Comparison of ENCODE assay signal across 8 mouse cellular contexts in the genomic region with DNA sequence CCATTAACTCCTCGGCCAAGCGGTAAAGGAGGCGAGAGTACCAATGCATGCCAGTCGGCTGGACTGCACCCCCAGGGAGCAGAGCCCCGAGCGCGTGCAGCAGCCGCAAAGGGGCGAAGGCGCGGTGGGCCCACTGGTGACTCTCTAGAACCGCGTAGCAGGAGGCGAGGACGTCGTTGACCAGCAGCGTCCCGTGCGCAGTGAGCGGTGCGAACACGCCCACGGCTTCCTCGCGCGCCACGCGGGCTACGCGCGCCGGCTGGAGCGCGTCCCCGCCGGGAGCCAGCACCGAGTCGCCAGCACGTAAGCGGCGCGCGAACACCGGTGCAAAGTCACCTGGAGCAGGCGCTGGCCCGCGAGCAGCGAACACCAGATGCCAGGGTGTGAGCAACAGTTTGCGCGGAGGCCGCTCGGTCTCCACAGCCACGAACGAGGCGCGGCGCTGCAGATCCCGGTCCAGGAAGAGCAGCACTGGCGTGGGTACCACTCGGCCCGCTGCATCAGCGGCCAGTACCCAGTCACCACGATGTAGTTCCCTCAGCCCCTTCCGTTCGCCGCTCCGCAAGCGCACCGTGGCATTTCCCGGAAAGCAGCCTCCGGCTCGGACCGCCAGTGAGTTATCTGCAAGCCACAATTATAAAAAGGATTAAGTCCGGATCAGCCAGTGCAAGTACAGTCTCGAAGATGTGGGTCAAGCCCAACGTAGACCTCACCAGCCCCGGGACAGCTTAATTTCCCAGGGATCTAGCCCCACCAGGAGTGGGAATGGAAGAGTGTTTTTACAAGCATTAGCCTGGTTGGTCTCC. TPM values are rescaled to one million over a fixed set of nuclear protein-coding genes. Genes with fewer than 3 reads are reported as not detected.
DNase-seq lines count a peak whose midpoint lies in the region; ATAC-seq and TF ChIP-seq lines count a peak whose summit lies in the region.

Rhebl1 (minus strand) TSS at position 601 of the 806 bp plus-strand sequence.

- peak; percentile 19 to 20 for DNase-seq in layer of hippocampus, adult 2 months (ENCODE audit: low spot score in 2 of 2)
- DNase-seq in layer of hippocampus, postnatal 14 days (ENCODE audit: low spot score in 2 of 2): no peak
- DNase-seq in T-cell, adult 2 months (ENCODE audit: low spot score): peak; percentile 42
- DNase-seq in hindbrain, embryonic 14.5 days (ENCODE audit: low spot score): no peak
- DNase-seq in liver, embryonic 14.5 days (ENCODE audit: low read depth in 3 of 3, low spot score in 3 of 3): no peak
- DNase-seq in neural tube, embryonic 10.5 days (ENCODE audit: extremely low spot score, low spot score): peak; percentile 67
- DNase-seq in urinary bladder, postnatal 25 days (ENCODE audit: low spot score): no peak

- TF ChIP-seq EP300 in liver, embryonic 14.5 days (IDR thresholded peaks at IDR 0.05; ENCODE audit: low read depth): no peak

- no peaks in the 10 kb centered on the region for H3K9me3 ChIP-seq in embryonic facial prominence, embryonic 12.5 days
- no peaks in the 10 kb centered on the region for H3K9me3 ChIP-seq in hindbrain, embryonic 14.5 days (ENCODE audit: control insufficient read depth, low read length)
- H3K9me3 ChIP-seq in liver, embryonic 14.5 days (ENCODE audit: control insufficient read depth, low read length): no peaks in the 10 kb centered on the region

- H3K4me3 ChIP-seq in layer of hippocampus, adult 2 months: peak within 1 kb of the TSS; percentile 64
- peak within 1 kb of the TSS; percentile 52 for H3K4me3 ChIP-seq in embryonic facial prominence, embryonic 12.5 days
- peak within 1 kb of the TSS; percentile 42 for H3K4me3 ChIP-seq in hindbrain, embryonic 14.5 days (replicated peaks; ENCODE audit: low read length)
- H3K4me3 ChIP-seq in liver, embryonic 14.5 days (ENCODE audit: insufficient read depth in 1 of 2, low read depth in 2 of 2, low read length in 2 of 2): peak within 1 kb of the TSS; percentile 16 to 53

- 1% methylated on average over 77 of the region's 77 CpGs for WGBS in embryonic facial prominence, embryonic 12.5 days
- WGBS in hindbrain, embryonic 14.5 days: 1% methylated on average over 77 of the region's 77 CpGs
- under 1% methylated on average over 77 of the region's 77 CpGs for WGBS in liver, embryonic 14.5 days (ENCODE audit: insufficient replicate concordance)

- peak within 1 kb of the TSS; percentile 98 for H3K4me2 ChIP-seq in embryonic facial prominence, embryonic 12.5 days (replicated peaks)
- H3K4me2 ChIP-seq in hindbrain, embryonic 14.5 days (replicated peaks): peak within 1 kb of the TSS; percentile 92
- H3K4me2 ChIP-seq in liver, embryonic 14.5 days (ENCODE audit: low read depth): peak within 1 kb of the TSS; percentile 65

- TF ChIP-seq CTCF in layer of hippocampus, adult 2 months (conservative IDR thresholded peaks at IDR 0.05): no peak
- TF ChIP-seq CTCF in liver, embryonic 14.5 days (IDR thresholded peaks at IDR 0.05; ENCODE audit: low read depth): no peak

- no peak for ATAC-seq in embryonic facial prominence, embryonic 12.5 days (ENCODE audit: insufficient number of reproducible peaks, insufficient read depth, low FRiP score, low TSS enrichment)
- ATAC-seq in hindbrain, embryonic 14.5 days (ENCODE audit: low FRiP score): 0 out of 2 replicates have a peak, but pooled peaks have one; percentile 24
- no peak for ATAC-seq in liver, embryonic 14.5 days (ENCODE audit: insufficient read depth)

- peaks cover 83% of the 10 kb centered on the region for H3K27me3 ChIP-seq in embryonic facial prominence, embryonic 12.5 days
- H3K27me3 ChIP-seq in hindbrain, embryonic 14.5 days (ENCODE audit: control insufficient read depth, insufficient read depth, low read length): peaks cover 80% of the 10 kb centered on the region
- H3K27me3 ChIP-seq in liver, embryonic 14.5 days (ENCODE audit: control insufficient read depth, insufficient read depth, low read length): peaks cover 64% of the 10 kb centered on the region

- 0 out of 2 replicates have a peak within 1 kb of the TSS, but pooled peaks have one; percentile 6 for H3K27ac ChIP-seq in layer of hippocampus, adult 2 months
- H3K27ac ChIP-seq in embryonic facial prominence, embryonic 12.5 days: no peak within 1 kb of the TSS
- no peak within 1 kb of the TSS for H3K27ac ChIP-seq in hindbrain, embryonic 14.5 days
- no peak within 1 kb of the TSS for H3K27ac ChIP-seq in liver, embryonic 14.5 days

- H3K9ac ChIP-seq in embryonic facial prominence, embryonic 12.5 days: peak within 1 kb of the TSS; percentile 57
- H3K9ac ChIP-seq in hindbrain, embryonic 14.5 days: peak within 1 kb of the TSS; percentile 54
- no peak within 1 kb of the TSS for H3K9ac ChIP-seq in liver, embryonic 14.5 days (replicated peaks)

- H3K4me1 ChIP-seq in embryonic facial prominence, embryonic 12.5 days: peaks cover 37% of the 10 kb centered on the region
- peaks cover 30% of the 10 kb centered on the region for H3K4me1 ChIP-seq in hindbrain, embryonic 14.5 days (replicated peaks; ENCODE audit: control insufficient read depth, insufficient read depth, low read length)
- H3K4me1 ChIP-seq in liver, embryonic 14.5 days (replicated peaks; ENCODE audit: control insufficient read depth in 2 of 2, insufficient read depth in 2 of 2, low read length in 1 of 2): peaks cover 7 to 21% of the 10 kb centered on the region in 2 experiments; a peak in 3 of 4 replicates

- no peaks in the 10 kb centered on the region for H3K36me3 ChIP-seq in embryonic facial prominence, embryonic 12.5 days
- H3K36me3 ChIP-seq in hindbrain, embryonic 14.5 days (replicated peaks; ENCODE audit: control insufficient read depth, insufficient read depth): no peaks in the 10 kb centered on the region
- no peaks in the 10 kb centered on the region for H3K36me3 ChIP-seq in liver, embryonic 14.5 days (replicated peaks; ENCODE audit: control insufficient read depth, insufficient read depth, low read depth)

RNA-seq across cellular contexts. Expression of gene Rhebl1, which starts in this region (rescaled TPM):
- 1 to 10 TPM; 8.5 TPM for total RNA-seq in layer of hippocampus, adult 2 months (2021)
- total RNA-seq in layer of hippocampus, postnatal 14 days (2021): 1 to 10 TPM; 8.1 to 9.3 TPM
- 19.3 and 20.7 TPM in 2 replicates for polyA plus RNA-seq in embryonic facial prominence, embryonic 12.5 days (2016; fragmentation: Nextera tagmentation; extraction: Ambion mirVana)
- polyA plus RNA-seq in hindbrain, embryonic 14.5 days (2014; fragmentation: Nextera tagmentation; extraction: Ambion mirVana): 19.4 and 19.8 TPM in 2 replicates
- 2.3 and 2.5 TPM in 2 replicates for polyA plus RNA-seq in liver, embryonic 14.5 days (2012; rRNA removed)
- polyA plus RNA-seq in liver, embryonic 14.5 days (2014; fragmentation: Nextera tagmentation; extraction: Ambion mirVana): 2.9 and 3.2 TPM in 2 replicates

Comparison
In these comparisons a context has a peak if more than half of its experiments do, and no peak if none do; other contexts are left out.
1. DNase-seq: peak in layer of hippocampus, adult 2 months (2 of 2), T-cell, adult 2 months (single experiment) and neural tube, embryonic 10.5 days (single experiment); none in layer of hippocampus, postnatal 14 days (0 of 2), hindbrain, embryonic 14.5 days (single experiment), liver, embryonic 14.5 days (0 of 3) and urinary bladder, postnatal 25 days (single experiment).
2. Peak in every context shown above with its lines, with median percentiles within 50 percentile points of each other: H3K4me3 ChIP-seq and H3K4me2 ChIP-seq.